Mouse (Mus musculus) lung, postnatal 0 days (tissue): ENCODE measurements around the gene Hmcn2. TPM values are rescaled to one million over a fixed set of nuclear protein-coding genes. Genes with fewer than 3 reads are reported as not detected.
A peak's percentile ranks its signal among the peaks of the same experiment; 100 is the strongest.

ENCODE experiments used
- ATAC-seq: fragments of 200-750 bp; cut with Nextera tagmentation; 2 replicates; pipeline ENCODE4 v1.8.0; 2017; ENCODE audit warnings: moderate library complexity
- DNase-seq: peaks from one replicate; pipeline ENCODE4 v3.0.0-alpha.2; 2016; ENCODE audit warnings: low spot score
- H3K27ac ChIP-seq: fragments of 300-500 bp; sonication (generic); 2 replicates; pipeline ENCODE4 v1.5.1; 2014; ENCODE audit warnings: antibody characterized with exemption, mild to moderate bottlenecking, low read length, mixed read lengths
- H3K27me3 ChIP-seq: fragments of 300-500 bp; sonication (generic); replicated peaks from 2 replicates; pipeline ENCODE4 v1.6.1; 2014; ENCODE audit warnings: low read length, mixed read lengths; ENCODE audit not compliant: insufficient read depth
- H3K36me3 ChIP-seq: fragments of 300-500 bp; sonication (generic); 2 replicates; pipeline ENCODE4 v1.6.1; 2014; ENCODE audit warnings: low read length, mixed read lengths; ENCODE audit not compliant: insufficient read depth
- H3K4me1 ChIP-seq: fragments of 300-500 bp; sonication (generic); 2 replicates; pipeline ENCODE4 v1.6.1; 2014; ENCODE audit warnings: antibody characterized with exemption, low read depth, low read length, mixed read lengths; ENCODE audit not compliant: insufficient read depth
- H3K4me2 ChIP-seq: fragments of 300-500 bp; sonication (generic); replicated peaks from 2 replicates; pipeline ENCODE4 v1.6.1; 2014; ENCODE audit warnings: low read depth, mild to moderate bottlenecking, low read length, moderate library complexity, mixed read lengths
- H3K4me3 ChIP-seq: fragments of 300-500 bp; sonication (generic); 2 replicates; pipeline ENCODE4 v1.5.1; 2014; ENCODE audit warnings: low read depth, low read length
- H3K9ac ChIP-seq: fragments of 300-500 bp; sonication (generic); replicated peaks from 2 replicates; pipeline ENCODE4 v1.6.1; 2014; ENCODE audit warnings: low read depth, mild to moderate bottlenecking
- H3K9me3 ChIP-seq: fragments of 300-500 bp; sonication (generic); 2 replicates; pipeline ENCODE4 v1.6.1; 2016; ENCODE audit warnings: low read length, mixed read lengths
- CTCF ChIP-seq: IDR thresholded peaks from 2 replicates; pipeline ENCODE4 v1.5.1; 2016; ENCODE audit warnings: antibody characterized with exemption, mild to moderate bottlenecking
- EP300 ChIP-seq: IDR thresholded peaks from 2 replicates; pipeline ENCODE4 v1.6.1; 2016; ENCODE audit warnings: antibody characterized with exemption, mild to moderate bottlenecking, control low read depth
- WGBS: fragments of 180-500 bp; shearing (Covaris S2); extraction: QIAGEN DNeasy Blood & Tissue Kit; methylation state at CpG from one replicate; pipeline ENCODE4 v1.1.7; 2014; 5-methylcytosine and 5-hydroxymethylcytosine counted together
- polyA plus RNA-seq: library from polyadenylated mRNA; unstranded; fragments of >200 nt; fragmentation: Nextera tagmentation; extraction: Ambion mirVana; gene quantifications from 2 replicates; pipeline ENCODE4 v1.2.1, GENCODE M21; 2015

Gene Hmcn2
- polyA plus RNA-seq, 1 experiment from 2014 or later = 1.1 TPM

DNA sequence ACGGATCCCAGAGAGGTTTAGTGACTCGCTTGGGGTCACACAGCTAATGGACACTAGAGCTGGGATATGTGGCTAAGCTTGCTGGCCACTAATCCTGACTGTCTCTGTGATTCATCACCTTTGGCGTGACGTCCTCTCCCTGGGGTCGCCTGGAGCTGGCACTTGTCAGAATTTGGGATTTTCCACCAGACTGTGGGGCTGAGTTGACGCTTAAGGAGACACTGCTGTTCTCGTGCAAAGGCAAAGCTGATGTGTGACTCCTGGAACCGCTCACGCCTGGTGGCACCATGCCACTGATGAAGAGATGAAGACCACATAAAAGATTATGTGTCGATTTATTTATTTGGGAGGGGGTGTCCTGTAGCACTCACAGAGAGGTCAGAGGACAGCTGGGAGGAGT lies 14.2 kb upstream of the Hmcn2 start:
- WGBS = 58% methylated on average over 10 of the region's 10 CpGs

GRCm38 (mm10) chr2:31303177-31303576 lies 11.0 kb upstream of the Hmcn2 start:
- Histone ChIP-seq H3K4me3 (no peak overlapping the region), H3K27ac (no peak overlapping the region), H3K9me3 (no peaks in the 10 kb centered on the region), H3K4me2 (no peak overlapping the region), H3K36me3 (no peaks in the 10 kb centered on the region), H3K4me1 (0 out of 2 replicates have a peak, but pooled peaks cover 4% of the 10 kb centered on the region), H3K27me3 (no peaks in the 10 kb centered on the region), H3K9ac (no peak overlapping the region)
- WGBS = 63% methylated on average over 9 of the region's 9 CpGs
- DNase-seq = no peak
- no peak for ATAC-seq
- TF ChIP-seq CTCF = no peak
- no peak for TF ChIP-seq EP300

More for the DNA sequence above, 14.2 kb upstream of the Hmcn2 start:
- Histone ChIP-seq H3K36me3 (no peaks in the 10 kb centered on the region), H3K27me3 (no peaks in the 10 kb centered on the region), H3K9ac (no peak overlapping the region), H3K27ac (no peak overlapping the region), H3K4me1 (0 out of 2 replicates have a peak, but pooled peaks cover 6% of the 10 kb centered on the region), H3K4me3 (no peak overlapping the region), H3K9me3 (no peaks in the 10 kb centered on the region), H3K4me2 (no peak overlapping the region)
- TF ChIP-seq CTCF (no peak), EP300 (no peak)
- no peak for DNase-seq
- ATAC-seq = no peak

DNA sequence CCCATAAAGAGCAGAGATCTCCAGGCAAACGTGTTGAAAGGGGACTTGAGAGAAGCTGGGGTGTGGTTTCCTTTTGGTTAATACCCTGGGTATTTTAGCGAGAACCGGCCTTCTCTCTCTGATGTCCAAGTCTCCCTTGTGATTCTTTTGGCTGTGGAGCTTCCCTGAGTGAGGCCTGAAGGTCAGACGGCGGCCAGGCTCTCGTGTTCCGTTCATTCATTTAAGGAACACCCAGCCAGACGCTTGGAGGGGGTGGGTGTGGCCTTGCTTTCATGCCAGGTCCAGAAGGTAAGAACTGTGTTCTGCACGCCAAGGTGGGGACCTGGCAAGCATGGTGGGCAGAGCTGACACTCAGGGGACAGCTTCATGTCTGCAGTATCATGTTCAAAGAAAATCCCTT lies 10.0 kb upstream of the Hmcn2 start:
- 59% methylated on average over 9 of the region's 9 CpGs for WGBS
- Histone ChIP-seq H3K9me3 (no peaks in the 10 kb centered on the region), H3K4me3 (no peak overlapping the region), H3K27ac (no peak overlapping the region), H3K4me2 (no peak overlapping the region), H3K9ac (no peak overlapping the region), H3K4me1 (no peaks in the 10 kb centered on the region), H3K36me3 (no peaks in the 10 kb centered on the region), H3K27me3 (no peaks in the 10 kb centered on the region)
- no peak for TF ChIP-seq CTCF
- no peak for TF ChIP-seq EP300
- DNase-seq = no peak
- ATAC-seq = no peak

DNA sequence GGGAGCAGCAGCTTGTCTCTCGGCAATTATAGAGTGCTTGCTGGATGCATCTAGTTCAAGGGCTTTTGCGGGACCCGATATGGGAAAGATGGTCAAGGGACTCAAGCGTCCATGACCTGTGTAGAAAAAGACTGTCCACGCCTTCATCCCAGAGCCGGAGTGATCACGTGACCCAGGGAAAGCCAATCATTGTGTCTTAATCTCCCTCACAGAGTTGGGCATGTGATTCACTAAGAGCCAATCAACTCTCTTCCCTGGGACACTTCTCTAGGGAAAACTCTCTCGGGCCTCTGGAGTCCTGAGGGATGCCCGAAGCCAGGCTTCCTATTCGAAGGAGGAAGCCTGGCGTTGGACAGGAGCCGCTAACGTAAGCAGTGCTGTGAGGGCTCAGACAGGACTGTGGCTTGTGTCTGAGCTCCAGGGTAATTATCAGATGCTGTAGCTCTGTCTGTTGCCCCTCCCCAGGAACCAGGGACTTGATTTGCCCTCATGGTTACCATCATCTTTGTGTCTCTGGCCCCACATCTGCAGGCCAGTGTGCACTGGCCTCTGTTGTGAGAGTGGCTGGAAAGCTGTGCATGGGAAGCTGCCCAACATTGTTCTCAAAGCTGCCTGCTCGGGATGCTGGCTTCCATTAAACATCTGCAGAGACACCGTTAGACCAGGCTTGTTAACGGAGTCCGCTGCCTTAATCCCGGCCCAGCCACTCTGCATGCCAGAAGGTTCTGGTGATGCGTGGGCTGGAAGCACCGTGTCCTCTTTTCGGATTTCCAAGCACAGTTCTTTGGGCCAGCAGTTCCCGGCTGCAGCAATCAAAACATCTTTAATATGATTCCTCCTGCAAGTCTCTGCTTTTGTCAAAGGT lies 9.2 kb upstream of the Hmcn2 start:
- H3K4me3 ChIP-seq = no peak overlapping the region
- H3K4me2 ChIP-seq = no peak overlapping the region
- 70% methylated on average over 22 of the region's 22 CpGs for WGBS
- no peak overlapping the region for H3K27ac ChIP-seq
- no peaks in the 10 kb centered on the region; the same call in 1 of the 2 replicates for H3K27me3 ChIP-seq
- no peaks in the 10 kb centered on the region for H3K4me1 ChIP-seq
- TF ChIP-seq CTCF (no peak), EP300 (no peak)
- no peaks in the 10 kb centered on the region for H3K9me3 ChIP-seq
- DNase-seq (no peak), ATAC-seq (no peak)
- no peak overlapping the region for H3K9ac ChIP-seq
- H3K36me3 ChIP-seq = no peaks in the 10 kb centered on the region

GRCm38 (mm10) chr2:31305684-31306083 lies 8.5 kb upstream of the Hmcn2 start:
- no peak overlapping the region for H3K4me2 ChIP-seq
- H3K27me3 ChIP-seq = no peaks in the 10 kb centered on the region; the same call in 1 of the 2 replicates
- no peaks in the 10 kb centered on the region for H3K36me3 ChIP-seq
- H3K9ac ChIP-seq = no peak overlapping the region
- ATAC-seq = peak; percentile 47
- H3K4me1 ChIP-seq = no peaks in the 10 kb centered on the region
- 41% methylated on average over 4 of the region's 4 CpGs for WGBS
- TF ChIP-seq CTCF (peak; percentile 69), EP300 (no peak)
- no peaks in the 10 kb centered on the region for H3K9me3 ChIP-seq
- H3K27ac ChIP-seq = no peak overlapping the region
- peak; percentile 64 for DNase-seq
- H3K4me3 ChIP-seq = no peak overlapping the region

DNA sequence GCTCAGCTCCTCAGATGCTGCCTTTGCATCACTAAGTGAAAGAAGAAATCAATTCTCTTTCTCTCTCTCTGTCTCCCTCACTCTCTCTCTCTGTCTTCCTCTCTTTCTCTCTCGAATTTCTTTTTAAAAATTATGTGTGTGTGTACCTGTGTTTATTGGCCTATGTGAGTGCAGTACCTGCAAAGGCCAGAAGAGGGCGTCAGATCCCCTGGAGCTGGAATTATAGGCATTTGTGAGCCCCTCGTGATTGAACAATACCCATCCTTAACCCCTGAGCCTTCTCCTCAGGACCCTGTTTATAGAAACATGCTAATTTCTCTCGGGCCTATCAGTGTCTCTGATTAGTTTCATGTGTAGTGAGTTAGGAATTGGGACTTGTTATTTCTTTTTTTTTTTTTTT lies 6.0 kb upstream of the Hmcn2 start:
- H3K4me3 ChIP-seq = no peak overlapping the region
- WGBS = 55% methylated on average over 4 of the region's 4 CpGs

More for the DNA sequence above, 6.0 kb upstream of the Hmcn2 start:
- ATAC-seq (no peak), DNase-seq (no peak)
- Histone ChIP-seq H3K27me3 (peaks cover 9% of the 10 kb centered on the region), H3K36me3 (no peaks in the 10 kb centered on the region), H3K4me2 (no peak overlapping the region), H3K4me1 (no peaks in the 10 kb centered on the region), H3K27ac (no peak overlapping the region), H3K9ac (no peak overlapping the region), H3K9me3 (no peaks in the 10 kb centered on the region)
- peak; percentile 14; the same call in 1 of the 2 replicates for TF ChIP-seq CTCF
- TF ChIP-seq EP300 = no peak
